Mouse (Mus musculus) cerebellum, adult 2 months (tissue): ENCODE results near the gene Gpcpd1.

ENCODE experiments used
- CTCF ChIP-seq: fragments of 200-500 bp; IDR thresholded peaks from 2 replicates; pipeline ENCODE4 v1.5.1; 2011; ENCODE audit warnings: low read depth, mild to moderate bottlenecking, control low read depth, low read length, moderate library complexity, borderline replicate concordance; ENCODE audit not compliant: insufficient read depth
- POLR2A ChIP-seq: fragments of 200-500 bp; IDR thresholded peaks from 2 replicates; pipeline ENCODE4 v1.6.1; 2011; ENCODE audit warnings: low read length, control low read depth, borderline replicate concordance; ENCODE audit not compliant: insufficient read depth

DNA sequence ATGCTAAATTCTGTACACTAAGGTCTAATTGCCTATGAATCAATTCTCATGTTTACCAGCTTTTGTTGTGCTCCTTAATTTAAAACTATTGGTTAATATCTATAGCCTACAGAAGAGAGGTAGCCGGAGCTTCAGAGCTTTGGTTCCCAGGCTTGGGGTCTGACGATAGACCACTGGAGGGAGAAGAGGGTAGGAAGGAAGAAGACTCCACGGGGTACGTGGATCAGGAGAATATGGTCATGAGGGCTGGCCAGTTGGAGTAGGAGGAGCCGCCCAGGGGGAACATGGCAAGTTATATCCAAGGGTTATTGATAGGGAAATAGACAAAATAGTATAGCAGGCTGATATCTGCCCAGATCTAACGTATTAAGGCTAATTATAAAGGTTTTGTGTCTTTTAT lies 17.8 kb downstream of the Gpcpd1 start:
- TF ChIP-seq POLR2A: no peak
- no peak for TF ChIP-seq CTCF
